Mouse (Mus musculus): ENCODE results near the gene Dnajc3.

DNA sequence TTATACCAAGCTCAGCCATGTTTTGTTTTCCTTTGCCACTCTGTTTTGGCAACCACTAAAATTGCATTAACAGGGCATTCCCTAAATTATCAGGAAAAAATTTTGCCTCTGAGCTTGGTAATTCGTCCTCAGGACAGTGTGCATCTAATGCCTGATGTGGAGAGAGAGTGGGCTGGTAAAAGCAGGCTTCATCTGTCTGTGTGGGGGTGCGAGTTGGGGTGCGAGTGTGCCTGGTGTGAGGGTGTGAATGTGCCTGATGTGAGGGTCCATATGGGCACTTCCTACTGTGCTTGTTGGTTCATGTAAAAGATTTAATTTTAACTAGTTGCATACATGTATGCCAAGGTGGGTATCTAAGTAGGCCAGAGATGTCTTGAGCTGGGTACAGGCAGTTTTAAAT, 34.4 kb upstream of the Dnajc3 start:
- no peak for TF ChIP-seq ZMIZ1 (IDR thresholded peaks at IDR 0.05; ENCODE audit: low read depth, low read length)
- no peak for TF ChIP-seq CTCF (conservative IDR thresholded peaks at IDR 0.05 in 1 of 2, IDR thresholded peaks at IDR 0.05 in 1 of 2; ENCODE audit: low read depth in 2 of 2, low read length in 2 of 2)
- no peak for TF ChIP-seq TBP (conservative IDR thresholded peaks at IDR 0.05; ENCODE audit: low read depth, low read length)
